Mouse (Mus musculus) liver, adult (tissue): ENCODE results near the gene Sema4g.

Experiments
- GATA4 ChIP-seq: IDR thresholded peaks from 2 replicates; pipeline ENCODE4 v1.6.1; 2014; ENCODE audit warnings: mild to moderate bottlenecking, low read length; ENCODE audit not compliant: insufficient replicate concordance

Sema4g gene

GRCm38 (mm10) chr19:45028746-45029145, 39.8 kb downstream of the Sema4g start:
- no peak for TF ChIP-seq GATA4

DNA sequence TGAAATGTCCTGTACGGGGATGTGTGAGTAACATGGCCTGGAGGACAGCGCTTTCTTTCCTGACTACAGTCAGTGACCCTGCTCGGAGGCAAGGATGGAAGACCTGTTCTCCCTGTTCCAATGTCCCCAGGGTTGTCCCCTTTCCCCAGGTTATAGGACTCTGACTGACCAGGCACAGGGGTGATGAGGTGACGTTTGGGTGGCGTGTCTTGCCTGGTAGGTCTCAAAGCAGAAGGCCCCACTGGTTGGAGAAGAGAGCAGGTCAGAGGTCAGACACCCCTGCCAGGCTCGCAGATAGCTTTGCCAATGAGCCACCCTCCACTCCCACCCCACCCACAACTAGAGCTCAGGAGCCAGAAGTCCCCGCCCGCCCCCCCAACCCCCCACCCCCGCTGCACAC, 40.7 kb downstream of the Sema4g start:
- TF ChIP-seq GATA4: no peak

DNA sequence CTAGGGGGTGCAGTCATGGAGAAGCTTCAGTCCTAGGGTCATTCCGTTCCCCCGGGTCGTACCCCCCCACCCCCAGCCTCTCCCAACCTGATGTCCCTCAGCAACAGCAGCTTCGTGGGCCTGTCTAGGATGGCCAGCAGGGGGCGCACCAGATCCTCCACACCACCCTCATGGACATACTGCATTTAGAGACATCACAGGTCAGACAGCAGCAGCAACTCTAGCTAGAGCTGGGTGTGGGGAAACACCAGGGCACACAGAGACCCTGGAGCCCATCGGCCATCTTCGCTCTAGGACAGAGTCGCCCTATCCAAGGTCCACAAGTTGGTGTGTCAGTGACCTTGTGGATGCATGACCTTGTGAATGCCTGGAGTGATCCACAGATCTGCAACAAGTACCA, 41.2 kb downstream of the Sema4g start:
- no peak for TF ChIP-seq GATA4

GRCm38 (mm10) chr19:45030746-45031693, 42.1 kb downstream of the Sema4g start:
- no peak for TF ChIP-seq GATA4

GRCm38 (mm10) chr19:45031780-45032179, 42.9 kb downstream of the Sema4g start:
- no peak for TF ChIP-seq GATA4

- no peak for TF ChIP-seq GATA4
Measured at GRCm38 (mm10) chr19:45032570-45033332, 43.9 kb downstream of the Sema4g start.

GRCm38 (mm10) chr19:45036867-45037266, 48.0 kb downstream of the Sema4g start:
- no peak for TF ChIP-seq GATA4

DNA sequence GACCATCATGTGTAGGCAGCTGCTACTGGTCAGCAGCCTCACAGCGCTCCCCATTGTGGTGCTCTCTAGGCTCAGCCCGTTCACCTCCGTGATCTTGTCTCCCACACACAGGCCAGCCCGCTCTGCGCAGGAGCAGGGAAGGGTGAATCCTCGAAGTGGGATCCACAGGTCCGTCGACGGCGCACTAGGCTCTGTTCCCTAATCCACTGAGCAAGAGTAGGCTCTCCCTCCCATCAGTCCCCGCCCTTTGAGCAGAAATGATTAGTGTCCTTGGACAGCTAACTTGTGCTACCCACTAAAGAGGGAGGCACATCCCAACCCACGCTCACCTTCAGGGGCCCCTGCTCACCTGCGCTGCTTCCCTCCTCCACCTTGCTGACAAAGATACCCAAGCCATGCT, 51.3 kb downstream of the Sema4g start:
- TF ChIP-seq GATA4: no peak

GRCm38 (mm10) chr19:45044389-45044927, 55.6 kb downstream of the Sema4g start:
- TF ChIP-seq GATA4: no peak

- no peak for TF ChIP-seq GATA4
Measured at GRCm38 (mm10) chr19:45045236-45045635, 56.3 kb downstream of the Sema4g start.

GRCm38 (mm10) chr19:45045651-45046050, 56.8 kb downstream of the Sema4g start, which contains the start of gene Pdzd7:
Pdzd7 (minus strand) TSS chr19:45045717.
- TF ChIP-seq GATA4: no peak

- no peak for TF ChIP-seq GATA4
Measured at GRCm38 (mm10) chr19:45046523-45047321, 57.8 kb downstream of the Sema4g start.

GRCm38 (mm10) chr19:45047417-45047934, 58.6 kb downstream of the Sema4g start, which contains the start of gene Sfxn3:
Sfxn3 (plus strand) TSS chr19:45047503.
- TF ChIP-seq GATA4: no peak; the same call in 1 of the 2 replicates

DNA sequence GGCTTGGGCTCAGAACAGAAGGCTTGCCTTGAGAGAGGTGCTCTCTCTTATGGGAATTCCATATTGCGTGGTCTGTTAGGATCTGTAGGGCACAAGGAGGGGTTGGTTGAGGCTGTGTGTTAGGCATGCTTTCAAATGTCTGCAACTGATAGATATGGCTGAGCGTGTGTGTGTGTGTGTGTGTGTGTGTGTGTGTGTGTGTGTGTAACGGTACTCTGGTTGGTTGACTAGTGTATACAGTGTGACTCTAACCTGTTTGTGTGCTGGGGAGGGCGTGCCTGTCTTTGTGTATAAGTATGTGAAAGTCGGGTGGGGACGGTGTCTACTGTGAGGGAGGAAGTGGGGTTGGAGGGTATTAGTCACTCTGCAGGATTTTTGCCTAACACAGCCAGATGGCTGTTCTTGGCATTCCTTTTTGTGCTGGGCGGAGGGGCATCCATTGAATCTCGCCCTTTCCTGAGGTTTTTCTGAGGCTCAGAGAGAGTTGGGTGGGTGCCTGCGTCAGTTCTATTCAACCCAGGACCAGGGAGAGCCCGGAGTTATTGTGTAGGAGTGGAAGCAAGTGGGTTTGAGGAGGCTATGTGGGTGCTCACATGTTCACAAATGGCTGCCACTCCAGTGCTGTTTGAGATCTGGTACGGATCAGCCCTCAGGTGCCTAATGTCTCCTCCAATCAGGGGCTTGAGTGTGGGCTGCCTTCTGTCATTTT, 59.2 kb downstream of the Sema4g start:
- no peak for TF ChIP-seq GATA4
